Mouse (Mus musculus) kidney, postnatal 25 days (tissue): ENCODE data around the gene Fxr2.
"Not testable (repeated sequence)": the region's sequence is repeated elsewhere in the genome, so short reads cannot be mapped to it uniquely, and the experiment has no call there.

Experiments used
- DNase-seq, 2 experiments: peaks; one replicate each; pipeline ENCODE4 v3.0.0; 2021; ENCODE audit warnings: mixed read lengths in 2 of 2

Fxr2 gene

GRCm38 (mm10) chr11:69684936-69685335 is 52.1 kb downstream of the Fxr2 start:
- DNase-seq, result no peak

GRCm38 (mm10) chr11:69685526-69686148 is 52.8 kb downstream of the Fxr2 start, which contains the start of gene Tnfsf13:
Gene Tnfsf13 (minus strand): TSS chr11:69685784.
- DNase-seq, result peak; percentile 87 to 94

- DNase-seq, result peak; percentile 90 to 92
Measured at GRCm38 (mm10) chr11:69686377-69686776, 53.6 kb downstream of the Fxr2 start.

- DNase-seq, result no peak
Measured at GRCm38 (mm10) chr11:69687061-69687460, 54.3 kb downstream of the Fxr2 start.

- DNase-seq, result peak in 1 of 2 experiments; percentile 66
Measured at GRCm38 (mm10) chr11:69689891-69690290, 57.1 kb downstream of the Fxr2 start.

- peak; percentile 28 to 63 for DNase-seq
Measured at GRCm38 (mm10) chr11:69692196-69692811, 59.5 kb downstream of the Fxr2 start.

GRCm38 (mm10) chr11:69692863-69693262 is 60.1 kb downstream of the Fxr2 start:
- DNase-seq, result peak; percentile 68 to 87

GRCm38 (mm10) chr11:69693421-69693965 is 60.7 kb downstream of the Fxr2 start:
- DNase-seq, result peak in 1 of 2 experiments; percentile 25

GRCm38 (mm10) chr11:69695046-69695360 is 62.2 kb downstream of the Fxr2 start:
- no peak for DNase-seq

- peak; percentile 88 to 92 for DNase-seq
Measured at GRCm38 (mm10) chr11:69695361-69696181, 62.8 kb downstream of the Fxr2 start, which contains the start of the genes Tnfsf12 and Tnfsfm13. Gene Tnfsf12 (minus strand): TSS chr11:69695849. Gene Tnfsfm13 (minus strand): TSS chr11:69696098.

GRCm38 (mm10) chr11:69697396-69697795 is 64.6 kb downstream of the Fxr2 start:
- no peak for DNase-seq

GRCm38 (mm10) chr11:69698574-69698973 is 65.8 kb downstream of the Fxr2 start:
- no peak for DNase-seq

- DNase-seq, result no peak
Measured at GRCm38 (mm10) chr11:69699595-69699994, 66.8 kb downstream of the Fxr2 start.

GRCm38 (mm10) chr11:69702886-69703285 is 70.1 kb downstream of the Fxr2 start:
- not testable (repeated sequence) for DNase-seq
